ENCODE assay signal across 8 mouse cellular contexts in the genomic region with DNA sequence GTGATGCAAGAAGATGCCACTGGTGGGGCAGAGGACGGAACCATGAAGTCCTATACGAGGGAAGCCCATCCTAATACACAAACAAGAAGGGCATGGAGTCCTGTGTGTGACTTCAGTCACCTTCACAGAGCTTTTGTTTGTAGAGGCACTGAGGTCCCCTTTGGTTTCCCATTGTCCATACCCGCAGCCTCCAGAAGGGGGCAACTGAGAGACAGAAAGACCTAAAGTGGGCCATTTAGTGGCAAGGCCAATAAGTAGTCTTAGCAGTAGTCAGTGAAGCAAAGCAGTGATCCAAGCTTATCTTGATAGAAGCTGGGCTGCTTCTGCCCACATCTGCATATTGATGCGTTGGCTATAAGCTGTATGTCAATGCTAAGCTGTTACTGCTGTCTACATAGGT.
DNase-seq lines count a peak whose midpoint lies in the region; ATAC-seq lines count a peak whose summit lies in the region.

No protein-coding gene starts in this region.

- no peak overlapping the region for H3K9ac ChIP-seq in forebrain, embryonic 15.5 days (replicated peaks)
- H3K9ac ChIP-seq in midbrain, embryonic 15.5 days: no peak overlapping the region

- no peaks in the 10 kb centered on the region for H3K36me3 ChIP-seq in forebrain, embryonic 10.5 days (replicated peaks)
- no peaks in the 10 kb centered on the region for H3K36me3 ChIP-seq in forebrain, embryonic 15.5 days
- H3K36me3 ChIP-seq in midbrain, embryonic 10.5 days: no peaks in the 10 kb centered on the region
- no peaks in the 10 kb centered on the region for H3K36me3 ChIP-seq in midbrain, embryonic 15.5 days (replicated peaks)

- peak; percentile 31 for DNase-seq in forebrain, embryonic 10.5 days (ENCODE audit: extremely low spot score, low spot score)
- DNase-seq in midbrain, embryonic 10.5 days (ENCODE audit: low spot score): peak; percentile 39
- peak; percentile 64 for DNase-seq in embryo, embryonic 10.5 days (ENCODE audit: low spot score)
- peak; percentile 35 for DNase-seq in naive thymus-derived CD4-positive, alpha-beta T cell, adult 2 months (ENCODE audit: low read depth)
- no peak for DNase-seq in c-Kit-positive CD71-positive TER-119-positive erythroid progenitor cells, embryonic 14.5 days (ENCODE audit: low spot score)
- DNase-seq in neural tube, embryonic 10.5 days (ENCODE audit: extremely low spot score, low spot score): no peak

- no peak for ATAC-seq in forebrain, embryonic 15.5 days (replicated peaks)
- ATAC-seq in midbrain, embryonic 15.5 days (replicated peaks): no peak

- H3K4me2 ChIP-seq in forebrain, embryonic 15.5 days (replicated peaks): no peak overlapping the region
- H3K4me2 ChIP-seq in midbrain, embryonic 15.5 days: no peak overlapping the region

- no peak overlapping the region for H3K27ac ChIP-seq in forebrain, embryonic 10.5 days
- no peak overlapping the region for H3K27ac ChIP-seq in forebrain, embryonic 15.5 days (replicated peaks)
- H3K27ac ChIP-seq in midbrain, embryonic 10.5 days (replicated peaks): no peak overlapping the region
- no peak overlapping the region for H3K27ac ChIP-seq in midbrain, embryonic 15.5 days

- no peak overlapping the region for H3K4me3 ChIP-seq in forebrain, embryonic 10.5 days
- no peak overlapping the region for H3K4me3 ChIP-seq in forebrain, embryonic 15.5 days
- no peak overlapping the region for H3K4me3 ChIP-seq in midbrain, embryonic 10.5 days
- H3K4me3 ChIP-seq in midbrain, embryonic 15.5 days: no peak overlapping the region

- WGBS in forebrain, embryonic 10.5 days: 70% methylated on average over 4 of the region's 4 CpGs
- WGBS in forebrain, embryonic 15.5 days: 64% methylated on average over 4 of the region's 4 CpGs
- 58% methylated on average over 4 of the region's 4 CpGs for WGBS in midbrain, embryonic 10.5 days
- WGBS in midbrain, embryonic 15.5 days: 62% methylated on average over 4 of the region's 4 CpGs

- H3K9me3 ChIP-seq in forebrain, embryonic 10.5 days: no peaks in the 10 kb centered on the region
- H3K9me3 ChIP-seq in forebrain, embryonic 15.5 days: no peaks in the 10 kb centered on the region
- H3K9me3 ChIP-seq in midbrain, embryonic 10.5 days (replicated peaks): no peaks in the 10 kb centered on the region
- no peaks in the 10 kb centered on the region for H3K9me3 ChIP-seq in midbrain, embryonic 15.5 days

- H3K4me1 ChIP-seq in forebrain, embryonic 10.5 days: peaks cover 28% of the 10 kb centered on the region
- peaks cover 8% of the 10 kb centered on the region for H3K4me1 ChIP-seq in forebrain, embryonic 15.5 days
- peaks cover 37% of the 10 kb centered on the region for H3K4me1 ChIP-seq in midbrain, embryonic 10.5 days
- peaks cover 31% of the 10 kb centered on the region for H3K4me1 ChIP-seq in midbrain, embryonic 15.5 days

- no peaks in the 10 kb centered on the region for H3K27me3 ChIP-seq in forebrain, embryonic 10.5 days (ENCODE audit: poor library complexity, severe bottlenecking)
- no peaks in the 10 kb centered on the region for H3K27me3 ChIP-seq in forebrain, embryonic 15.5 days
- H3K27me3 ChIP-seq in midbrain, embryonic 10.5 days (ENCODE audit: low read depth, poor library complexity, severe bottlenecking): no peaks in the 10 kb centered on the region
- no peaks in the 10 kb centered on the region for H3K27me3 ChIP-seq in midbrain, embryonic 15.5 days (replicated peaks)

Comparison
In these comparisons a context has a peak if more than half of its experiments do, and no peak if none do; other contexts are left out.
1. DNase-seq: peak in forebrain, embryonic 10.5 days (single experiment), midbrain, embryonic 10.5 days (single experiment), embryo, embryonic 10.5 days (single experiment) and naive thymus-derived CD4-positive, alpha-beta T cell, adult 2 months (single experiment); none in c-Kit-positive CD71-positive TER-119-positive erythroid progenitor cells, embryonic 14.5 days (single experiment) and neural tube, embryonic 10.5 days (single experiment).